Mouse (Mus musculus): ENCODE measurements around the gene Capza2.

GRCm38 (mm10) chr6:17635615-17636284, at the start of gene Capza2:
- TF ChIP-seq CTCF (IDR thresholded peaks at IDR 0.05; ENCODE audit: extremely low read depth, insufficient read depth, insufficient read length, insufficient replicate concordance) (no peak), POLR2A (IDR thresholded peaks at IDR 0.05; ENCODE audit: low read depth, low read length) (no peak)
